Mouse (Mus musculus): Measurements from ENCODE around the gene Rpl37. TPM values are rescaled to one million over a fixed set of nuclear protein-coding genes. Genes with fewer than 3 reads are reported as not detected.

Gene Rpl37
- polyA plus RNA-seq, 1 experiment from 2014 or later = 460 TPM

- no peaks in the 10 kb centered on the region for H3K36me3 ChIP-seq
- H3K4me1 ChIP-seq = peaks cover 22% of the 10 kb centered on the region
- 2% methylated on average over 56 of the region's 61 CpGs for WGBS
- peak overlapping the region; percentile 91 for H3K4me3 ChIP-seq
- H3K9me3 ChIP-seq (replicated peaks) = no peaks in the 10 kb centered on the region
- peak overlapping the region; percentile 96 for H3K27ac ChIP-seq
- DNase-seq (ENCODE audit: low spot score) = peak; percentile 86
- H3K27me3 ChIP-seq (ENCODE audit: low read depth, poor library complexity, severe bottlenecking) = no peaks in the 10 kb centered on the region
Observed at GRCm38 (mm10) chr15:5144021-5144778, 27.8 kb downstream of the Rpl37 start.

- no peaks in the 10 kb centered on the region for H3K9me3 ChIP-seq (replicated peaks)
- WGBS = 40% methylated on average over 9 of the region's 9 CpGs
- peaks cover 26% of the 10 kb centered on the region for H3K4me1 ChIP-seq
- no peaks in the 10 kb centered on the region for H3K36me3 ChIP-seq
- peak overlapping the region; percentile 91 for H3K4me3 ChIP-seq
- H3K27ac ChIP-seq = no peak overlapping the region
- no peak for DNase-seq (ENCODE audit: low spot score)
- no peaks in the 10 kb centered on the region for H3K27me3 ChIP-seq (ENCODE audit: low read depth, poor library complexity, severe bottlenecking)
Observed at GRCm38 (mm10) chr15:5145196-5145945, 28.9 kb downstream of the Rpl37 start.

GRCm38 (mm10) chr15:5149187-5149586, 32.7 kb downstream of the Rpl37 start:
- WGBS = 59% methylated on average over 4 of the region's 4 CpGs
- no peak overlapping the region for H3K4me3 ChIP-seq

GRCm38 (mm10) chr15:5152171-5152570, 35.7 kb downstream of the Rpl37 start:
- 93% methylated on average over 6 of the region's 6 CpGs for WGBS
- H3K4me3 ChIP-seq = no peak overlapping the region
- H3K36me3 ChIP-seq = no peaks in the 10 kb centered on the region
- DNase-seq (ENCODE audit: low spot score) = no peak
- H3K9me3 ChIP-seq (replicated peaks) = no peaks in the 10 kb centered on the region
- peaks cover 15% of the 10 kb centered on the region for H3K4me1 ChIP-seq
- no peaks in the 10 kb centered on the region for H3K27me3 ChIP-seq (ENCODE audit: low read depth, poor library complexity, severe bottlenecking)
- no peak overlapping the region for H3K27ac ChIP-seq

More at GRCm38 (mm10) chr15:5149187-5149586, 32.7 kb downstream of the Rpl37 start:
- no peaks in the 10 kb centered on the region for H3K36me3 ChIP-seq
- no peaks in the 10 kb centered on the region for H3K27me3 ChIP-seq (ENCODE audit: low read depth, poor library complexity, severe bottlenecking)
- peaks cover 26% of the 10 kb centered on the region for H3K4me1 ChIP-seq
- no peaks in the 10 kb centered on the region for H3K9me3 ChIP-seq (replicated peaks)
- no peak overlapping the region for H3K27ac ChIP-seq
- DNase-seq (ENCODE audit: low spot score) = no peak

- DNase-seq (ENCODE audit: low spot score) = no peak
- no peaks in the 10 kb centered on the region for H3K27me3 ChIP-seq (ENCODE audit: low read depth, poor library complexity, severe bottlenecking)
- H3K9me3 ChIP-seq (replicated peaks) = no peaks in the 10 kb centered on the region
- H3K4me3 ChIP-seq = no peak overlapping the region
- 93% methylated on average over 9 of the region's 9 CpGs for WGBS
- H3K27ac ChIP-seq = no peak overlapping the region
- no peaks in the 10 kb centered on the region for H3K4me1 ChIP-seq
- H3K36me3 ChIP-seq = no peaks in the 10 kb centered on the region
Observed at GRCm38 (mm10) chr15:5154621-5155020, 38.2 kb downstream of the Rpl37 start.

GRCm38 (mm10) chr15:5155093-5155492, 38.6 kb downstream of the Rpl37 start:
- Histone ChIP-seq H3K9me3 (replicated peaks) (no peaks in the 10 kb centered on the region), H3K27me3 (ENCODE audit: low read depth, poor library complexity, severe bottlenecking) (no peaks in the 10 kb centered on the region), H3K36me3 (no peaks in the 10 kb centered on the region), H3K4me1 (no peaks in the 10 kb centered on the region), H3K4me3 (no peak overlapping the region), H3K27ac (no peak overlapping the region)
- no peak for DNase-seq (ENCODE audit: low spot score)
- WGBS = 91% methylated on average over 5 of the region's 5 CpGs

GRCm38 (mm10) chr15:5156355-5156754, 39.9 kb downstream of the Rpl37 start:
- Histone ChIP-seq H3K27ac (no peak overlapping the region), H3K4me1 (no peaks in the 10 kb centered on the region), H3K9me3 (replicated peaks) (no peaks in the 10 kb centered on the region), H3K27me3 (ENCODE audit: low read depth, poor library complexity, severe bottlenecking) (no peaks in the 10 kb centered on the region), H3K36me3 (peaks cover 8% of the 10 kb centered on the region), H3K4me3 (no peak overlapping the region)
- WGBS = 94% methylated on average over 4 of the region's 4 CpGs
- DNase-seq (ENCODE audit: low spot score) = no peak

- H3K9me3 ChIP-seq (replicated peaks) = no peaks in the 10 kb centered on the region
- no peak for DNase-seq (ENCODE audit: low spot score)
- no peaks in the 10 kb centered on the region for H3K27me3 ChIP-seq (ENCODE audit: low read depth, poor library complexity, severe bottlenecking)
- no peaks in the 10 kb centered on the region for H3K4me1 ChIP-seq
- H3K27ac ChIP-seq = no peak overlapping the region
- H3K36me3 ChIP-seq = peaks cover 13% of the 10 kb centered on the region
- 77% methylated on average over 1 of the region's 1 CpGs for WGBS
- H3K4me3 ChIP-seq = no peak overlapping the region
Observed at GRCm38 (mm10) chr15:5157386-5157785, 40.9 kb downstream of the Rpl37 start.

GRCm38 (mm10) chr15:5158827-5159226, 42.4 kb downstream of the Rpl37 start:
- H3K9me3 ChIP-seq (replicated peaks) = no peaks in the 10 kb centered on the region
- H3K36me3 ChIP-seq = peaks cover 23% of the 10 kb centered on the region
- no peak for DNase-seq (ENCODE audit: low spot score)
- 90% methylated on average over 6 of the region's 6 CpGs for WGBS
- H3K4me1 ChIP-seq = no peaks in the 10 kb centered on the region
- no peak overlapping the region for H3K4me3 ChIP-seq
- H3K27ac ChIP-seq = no peak overlapping the region
- no peaks in the 10 kb centered on the region for H3K27me3 ChIP-seq (ENCODE audit: low read depth, poor library complexity, severe bottlenecking)

- Histone ChIP-seq H3K27ac (no peak overlapping the region), H3K36me3 (peaks cover 79% of the 10 kb centered on the region), H3K27me3 (ENCODE audit: low read depth, poor library complexity, severe bottlenecking) (no peaks in the 10 kb centered on the region), H3K4me1 (no peaks in the 10 kb centered on the region), H3K4me3 (no peak overlapping the region), H3K9me3 (replicated peaks) (no peaks in the 10 kb centered on the region)
- WGBS = 91% methylated on average over 12 of the region's 12 CpGs
- no peak for DNase-seq (ENCODE audit: low spot score)
Observed at GRCm38 (mm10) chr15:5165121-5165773, 48.8 kb downstream of the Rpl37 start.

Data from limb, embryonic 10.5 days (tissue).